Mouse (Mus musculus): Measurements from ENCODE around the gene Tma7.

DNA sequence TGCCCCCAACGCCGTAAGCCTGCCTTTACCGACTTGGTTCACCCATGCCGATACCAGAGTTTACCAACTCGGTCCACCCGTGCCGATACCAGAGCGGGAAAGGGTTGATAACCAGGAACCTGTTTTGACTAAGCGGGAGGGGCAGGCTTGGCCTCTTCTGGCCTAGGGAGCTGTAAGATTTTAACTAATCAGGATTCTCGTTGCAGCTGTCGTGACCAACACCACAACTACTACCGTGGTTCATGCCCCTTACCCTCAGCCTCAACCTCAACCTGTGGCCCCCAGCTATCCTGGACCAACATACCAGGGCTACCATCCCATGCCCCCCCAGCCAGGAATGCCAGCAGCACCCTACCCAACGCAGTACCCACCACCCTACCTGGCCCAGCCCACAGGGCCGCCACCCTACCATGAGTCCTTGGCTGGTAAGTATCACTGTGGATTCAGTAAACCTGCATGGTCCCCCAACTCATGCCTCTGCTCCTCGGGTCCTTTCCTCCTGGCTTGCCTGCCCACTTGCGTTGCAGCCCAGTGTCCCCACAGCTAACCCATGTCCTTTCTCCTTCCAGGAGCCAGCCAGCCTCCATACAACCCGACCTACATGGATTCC, 26.2 kb downstream of the Tma7 start:
- TF ChIP-seq CTCF (conservative IDR thresholded peaks at IDR 0.05; ENCODE audit: insufficient read depth, insufficient read length, low read depth, low read length) (no peak), POLR2A (IDR thresholded peaks at IDR 0.05; ENCODE audit: low read depth, low read length) (no peak)
